In the genomic region with DNA sequence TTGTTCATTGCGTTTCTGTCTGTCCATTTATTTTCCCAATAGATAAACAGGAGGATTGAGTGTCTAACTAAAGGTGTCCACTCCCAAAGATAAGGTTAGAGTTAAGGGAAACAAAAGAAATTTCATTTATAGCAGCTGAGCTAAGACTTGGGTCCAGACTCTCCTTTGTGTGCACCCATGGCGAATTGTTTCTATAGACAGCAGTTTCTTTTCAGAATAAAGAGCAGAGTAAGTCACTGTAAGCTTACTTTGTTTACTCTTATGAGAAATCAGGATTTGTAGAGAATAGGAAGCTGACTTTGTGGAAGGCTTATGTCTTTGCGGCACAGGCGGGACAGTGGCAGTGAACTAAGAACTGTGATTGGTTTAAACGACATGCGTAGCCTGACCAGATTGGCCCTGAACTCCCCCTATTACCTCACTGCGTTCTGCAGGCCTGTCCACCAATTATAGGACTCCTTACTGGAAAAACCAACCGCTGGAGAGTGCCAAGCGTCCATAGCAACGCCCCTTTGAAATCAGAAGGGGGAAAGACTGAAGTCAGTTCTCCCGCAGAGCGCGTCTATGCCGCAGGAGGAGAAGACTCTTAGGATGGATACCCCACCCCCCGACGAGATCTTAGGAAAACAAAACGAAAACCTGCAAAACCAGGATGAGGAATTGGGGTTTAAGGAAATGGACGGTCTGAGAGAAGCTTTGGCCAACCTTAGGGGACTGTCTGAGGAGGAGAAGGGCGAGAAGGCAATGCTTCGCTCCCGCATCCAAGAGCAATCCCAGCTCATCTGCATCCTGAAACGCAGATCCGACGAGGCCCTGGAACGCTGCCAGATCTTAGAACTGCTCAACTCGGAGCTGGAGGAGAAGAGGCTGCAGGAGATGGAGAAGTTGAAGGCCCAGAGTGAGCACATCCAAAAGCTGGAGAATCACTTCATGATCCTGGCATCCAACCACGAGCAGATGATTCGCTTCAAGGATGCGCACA, we compare ENCODE assay signal across 8 mouse cellular contexts. TPM values are rescaled to one million over a fixed set of nuclear protein-coding genes. Genes with fewer than 3 reads are reported as not detected.
DNase-seq lines count a peak whose midpoint lies in the region; ATAC-seq lines count a peak whose summit lies in the region.

A gene (plus strand): TSS at position 558 of the 982 bp plus-strand sequence.

- intact Hi-C loops in heart, postnatal 10 days (cut with DNase I) = loop anchor here (5.0 kb wide), 1 partner anchor 429 kb away; no protein-coding TSS in a partner anchor

- H3K4me2 ChIP-seq in forebrain, embryonic 14.5 days (ENCODE audit: low read length) = peak within 1 kb of the TSS; percentile 50
- H3K4me2 ChIP-seq in liver, embryonic 13.5 days = peak within 1 kb of the TSS; percentile 53

- no peaks in the 10 kb centered on the region for H3K4me1 ChIP-seq in forebrain, embryonic 14.5 days (ENCODE audit: control insufficient read depth, insufficient read depth, low read length)
- no peaks in the 10 kb centered on the region; the same call in 1 of the 2 replicates for H3K4me1 ChIP-seq in liver, embryonic 13.5 days (replicated peaks)

- ATAC-seq in cerebellum, adult (ENCODE audit: insufficient number of reproducible peaks, low FRiP score, low TSS enrichment) = peak; percentile 100
- ATAC-seq in forebrain, embryonic 14.5 days = peak; percentile 100
- peak; percentile 92 for ATAC-seq in liver, embryonic 13.5 days (ENCODE audit: low read depth)

- peak within 1 kb of the TSS; percentile 30 for H3K4me3 ChIP-seq in forebrain, embryonic 14.5 days (ENCODE audit: low read depth, low read length)
- peak within 1 kb of the TSS; percentile 29 for H3K4me3 ChIP-seq in liver, embryonic 13.5 days (replicated peaks)

- H3K9ac ChIP-seq in forebrain, embryonic 14.5 days (ENCODE audit: low read length) = peak within 1 kb of the TSS; percentile 46
- no peak within 1 kb of the TSS for H3K9ac ChIP-seq in liver, embryonic 13.5 days

- DNase-seq in ES-CJ7 (ENCODE audit: low read depth, low spot score) = peak; percentile 92
- DNase-seq in forebrain, embryonic 14.5 days (ENCODE audit: low spot score) = peak; percentile 96
- peak; percentile 89 to 90 for DNase-seq in heart, postnatal 10 days
- peak; percentile 86 to 92 for DNase-seq in kidney, postnatal 36 days
- peak; percentile 27 for DNase-seq in liver, embryonic 13.5 days
- peak; percentile 31 to 43 for DNase-seq in natural killer cell, adult 2 months (ENCODE audit: low spot score in 2 of 2)
- peak; percentile 95 for DNase-seq in telencephalon, adult 2 months (ENCODE audit: low read depth, low spot score)

- H3K36me3 ChIP-seq in forebrain, embryonic 14.5 days (ENCODE audit: control insufficient read depth, insufficient read depth, low read length) = no peaks in the 10 kb centered on the region
- no peaks in the 10 kb centered on the region for H3K36me3 ChIP-seq in liver, embryonic 13.5 days

- H3K27ac ChIP-seq in forebrain, embryonic 14.5 days (ENCODE audit: low read depth, low read length) = no peak within 1 kb of the TSS
- no peak within 1 kb of the TSS for H3K27ac ChIP-seq in liver, embryonic 13.5 days

- H3K9me3 ChIP-seq in forebrain, embryonic 14.5 days (replicated peaks; ENCODE audit: control insufficient read depth, low read length) = no peaks in the 10 kb centered on the region
- no peaks in the 10 kb centered on the region for H3K9me3 ChIP-seq in liver, embryonic 13.5 days (replicated peaks)

- WGBS in forebrain, embryonic 14.5 days = 23% methylated on average over 29 of the region's 29 CpGs
- WGBS in liver, embryonic 13.5 days (ENCODE audit: insufficient replicate concordance) = 18% methylated on average over 29 of the region's 29 CpGs

- H3K27me3 ChIP-seq in forebrain, embryonic 14.5 days (replicated peaks; ENCODE audit: control insufficient read depth, insufficient read depth, low read length) = no peaks in the 10 kb centered on the region
- 0 out of 2 replicates have a peak, but pooled peaks cover 7% of the 10 kb centered on the region for H3K27me3 ChIP-seq in liver, embryonic 13.5 days

RNA-seq across cellular contexts. Expression of the gene that starts here (rescaled TPM):
- polyA plus RNA-seq in forebrain, embryonic 14.5 days (2014; fragmentation: Nextera tagmentation; extraction: Ambion mirVana) = 1.8 and 2.0 TPM in 2 replicates
- under 1 TPM; 0.17 to 0.27 TPM for total RNA-seq in heart, postnatal 10 days (2021)
- 0.15 and 0.30 TPM in 2 replicates for polyA plus RNA-seq in liver, embryonic 13.5 days (2015; fragmentation: Nextera tagmentation; extraction: Ambion mirVana)

Comparison
In these comparisons a context has a peak if more than half of its experiments do, and no peak if none do; other contexts are left out.
1. Peak in DNase-seq in heart, postnatal 10 days; RNA of the gene not detected or under 1 TPM.
2. Peak in DNase-seq, ATAC-seq, H3K4me3 ChIP-seq and H3K4me2 ChIP-seq in liver, embryonic 13.5 days; RNA of the gene not detected or under 1 TPM.
3. DNase-seq: peak in every context shown above with its lines; median percentile 96 in forebrain, embryonic 14.5 days; 95 in telencephalon, adult 2 months; 92 in ES-CJ7; 90 in heart, postnatal 10 days; 89 in kidney, postnatal 36 days; 37 in natural killer cell, adult 2 months; 27 in liver, embryonic 13.5 days.